Mouse (Mus musculus) spleen, adult 2 months (tissue): ENCODE data around the gene Prpf40b.

Experiments used
- CTCF ChIP-seq: fragments of 200-500 bp; IDR thresholded peaks from 2 replicates; pipeline ENCODE4 v1.5.1; 2011; ENCODE audit warnings: mild to moderate bottlenecking, inconsistent platforms; ENCODE audit not compliant: insufficient read depth, insufficient read length, insufficient replicate concordance; ENCODE audit errors: extremely low read depth
- POLR2A ChIP-seq: fragments of 200-500 bp; IDR thresholded peaks from 2 replicates; pipeline ENCODE4 v1.6.1; 2011; ENCODE audit warnings: low read depth, low read length, inconsistent platforms

DNA sequence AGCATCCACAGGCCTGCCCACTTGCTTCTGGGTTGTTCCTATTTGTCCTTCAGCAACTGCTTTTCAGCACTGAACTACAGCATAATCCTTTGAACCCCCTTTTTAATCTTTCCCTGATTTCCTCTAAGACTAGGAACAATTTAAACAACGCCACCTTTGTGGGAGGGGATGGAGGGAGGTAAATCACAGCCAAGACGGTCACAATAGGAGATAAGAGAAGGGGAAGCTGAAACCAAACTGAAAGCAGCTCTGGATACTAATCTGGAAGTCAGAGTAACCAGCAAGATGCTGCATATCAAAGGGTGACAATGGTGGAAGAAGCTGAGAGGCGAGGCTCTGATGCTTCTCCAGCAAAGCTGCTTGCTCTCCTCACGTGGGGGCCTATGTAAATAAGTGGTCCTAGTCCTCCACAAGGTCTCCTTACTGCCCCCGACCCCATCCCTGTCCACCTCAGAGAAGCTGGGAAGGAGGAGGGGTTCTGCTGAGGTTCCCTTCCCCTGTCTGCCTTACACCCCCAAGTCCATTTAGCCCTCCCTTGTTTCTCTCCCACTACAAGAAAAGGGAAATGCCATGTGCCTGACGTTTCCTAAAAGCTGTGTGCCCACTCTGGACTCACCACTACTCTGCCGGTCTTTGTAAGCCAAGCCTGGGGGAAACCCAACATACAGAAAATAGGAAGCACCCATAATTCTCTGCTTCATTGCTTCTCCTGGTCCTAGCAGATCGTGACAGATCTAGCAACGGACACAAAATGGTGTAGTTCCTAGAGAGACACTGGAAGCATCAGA lies 47.5 kb downstream of the Prpf40b start:
- TF ChIP-seq POLR2A (no peak), CTCF (no peak)
